23 mouse cellular contexts compared by ENCODE assay signal in the genomic region with DNA sequence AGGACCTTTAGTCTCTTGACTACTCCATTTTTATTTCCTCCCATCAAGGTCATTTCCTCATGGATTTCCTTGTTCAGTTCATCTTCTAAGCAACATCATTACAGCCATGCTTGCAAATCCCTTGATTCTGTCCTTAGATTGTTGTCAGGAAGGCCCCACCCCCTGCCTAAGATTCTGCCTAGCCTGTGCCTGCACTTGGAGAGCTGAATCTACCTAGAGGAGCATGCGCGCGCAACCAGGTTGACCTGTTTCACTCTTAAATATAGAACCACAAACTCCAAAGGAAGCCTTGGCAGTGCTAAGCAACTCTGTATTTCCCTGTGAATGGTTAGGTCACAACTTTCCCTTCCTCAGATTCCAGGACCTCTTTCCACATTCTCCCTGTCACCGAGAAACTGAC. TPM values are rescaled to one million over a fixed set of nuclear protein-coding genes. Genes with fewer than 3 reads are reported as not detected.
DNase-seq lines count a peak whose midpoint lies in the region; ATAC-seq lines count a peak whose summit lies in the region.
"Had no signal": no experiment of that assay in that cellular context is flagged by ENCODE, and none has a peak within 500 bp of the region (broad histone marks: within the 10 kb centered on the region; RNA-seq: fewer than 3 reads in every experiment).

No protein-coding gene starts in this region.

- peaks cover 30% of the 10 kb centered on the region for H3K4me1 ChIP-seq in heart, embryonic 10.5 days
- H3K4me1 ChIP-seq in heart, embryonic 11.5 days (ENCODE audit: control insufficient read depth, insufficient read depth, low read length) = peaks cover 11% of the 10 kb centered on the region

- H3K4me3 ChIP-seq in heart, embryonic 10.5 days = no peak overlapping the region
- no peak overlapping the region for H3K4me3 ChIP-seq in heart, embryonic 11.5 days (ENCODE audit: low read depth, low read length)

- H3K27me3 ChIP-seq in heart, embryonic 10.5 days (ENCODE audit: insufficient read depth, poor library complexity, severe bottlenecking) = no peaks in the 10 kb centered on the region
- peaks cover 4% of the 10 kb centered on the region; the same call in 1 of the 2 replicates for H3K27me3 ChIP-seq in heart, embryonic 11.5 days (ENCODE audit: control insufficient read depth, insufficient read depth, low read length)
- H3K27me3 ChIP-seq: CH12.LX, Patski had no signal

- H3K36me3 ChIP-seq in heart, embryonic 10.5 days = no peaks in the 10 kb centered on the region
- H3K36me3 ChIP-seq in heart, embryonic 11.5 days (ENCODE audit: control insufficient read depth, insufficient read depth, low read length) = no peaks in the 10 kb centered on the region

- no peak for ATAC-seq in heart, embryonic 11.5 days (replicated peaks; ENCODE audit: insufficient number of reproducible peaks, low FRiP score, low TSS enrichment)
- ATAC-seq: activated CD4-positive, CD25-positive, alpha-beta regulatory T cell, adult 4 months; CD4-positive, CD25-positive, alpha-beta regulatory T cell, adult 4 months; Patski had no signal

- H3K9me3 ChIP-seq in heart, embryonic 10.5 days = no peaks in the 10 kb centered on the region
- no peaks in the 10 kb centered on the region for H3K9me3 ChIP-seq in heart, embryonic 11.5 days (replicated peaks; ENCODE audit: control insufficient read depth, low read length)
- H3K9me3 ChIP-seq: G1E had no signal

- 81% methylated on average over 4 of the region's 4 CpGs for WGBS in heart, embryonic 10.5 days
- 68% methylated on average over 4 of the region's 4 CpGs for WGBS in heart, embryonic 11.5 days (ENCODE audit: insufficient replicate concordance)

- H3K27ac ChIP-seq in heart, embryonic 10.5 days = no peak overlapping the region
- H3K27ac ChIP-seq in heart, embryonic 11.5 days (ENCODE audit: low read depth, low read length) = no peak overlapping the region

- no peak overlapping the region for H3K9ac ChIP-seq in heart, embryonic 11.5 days (ENCODE audit: low read depth, low read length)

- DNase-seq in heart, embryonic 10.5 days (ENCODE audit: low spot score) = peak; percentile 64
- DNase-seq in R1 (ENCODE audit: low read depth, low spot score) (peak; percentile 71), ZHBTc4 (ENCODE audit: low read depth, low spot score) (peak; percentile 50)
- no peak for DNase-seq in frontal cortex, postnatal 14 days (ENCODE audit: low spot score in 2 of 2)
- DNase-seq in embryo, embryonic 10.5 days (ENCODE audit: low spot score) = no peak
- DNase-seq: adrenal gland, adult 2 months; adrenal gland, adult 8-10 months; adrenal gland, postnatal 10 days; adrenal gland, postnatal 14 days; adrenal gland, postnatal 25 days; adrenal gland, postnatal 36 days; B cell, adult 2 months; cerebellum, adult 11 months; cerebellum, adult 11-12 months; cerebellum, adult 18-20 months; cerebellum, adult 2 months; cerebellum, adult 8-10 months had no signal

- H3K4me2 ChIP-seq in heart, embryonic 11.5 days = no peak overlapping the region

RNA-seq across cellular contexts. Expression of gene S100a13, which starts 3.5 kb away (rescaled TPM):
- polyA plus RNA-seq in heart, embryonic 10.5 days (2016; fragmentation: Nextera tagmentation; extraction: Ambion mirVana) = 32.3 and 52.5 TPM in 2 replicates
- polyA plus RNA-seq in heart, embryonic 11.5 days (2014; fragmentation: Nextera tagmentation; extraction: Ambion mirVana) = 59.7 and 65.4 TPM in 2 replicates

RNA-seq across cellular contexts. Expression of gene S100a1, which starts 3.5 kb away (rescaled TPM):
- 64.6 and 111 TPM in 2 replicates for polyA plus RNA-seq in heart, embryonic 10.5 days (2016; fragmentation: Nextera tagmentation; extraction: Ambion mirVana)
- polyA plus RNA-seq in heart, embryonic 11.5 days (2014; fragmentation: Nextera tagmentation; extraction: Ambion mirVana) = 137 and 138 TPM in 2 replicates

RNA-seq across cellular contexts. Expression of gene Chtop, which starts 8.4 kb away (rescaled TPM):
- polyA plus RNA-seq in heart, embryonic 10.5 days (2016; fragmentation: Nextera tagmentation; extraction: Ambion mirVana) = 120 and 136 TPM in 2 replicates
- polyA plus RNA-seq in heart, embryonic 11.5 days (2014; fragmentation: Nextera tagmentation; extraction: Ambion mirVana) = 70.3 and 73.9 TPM in 2 replicates

RNA-seq across cellular contexts. Expression of gene S100a14, which starts 8.9 kb away (rescaled TPM):
- polyA plus RNA-seq in heart, embryonic 10.5 days (2016; fragmentation: Nextera tagmentation; extraction: Ambion mirVana) = 0.28 TPM in 1 of 2 replicates, not detected in the other
- polyA plus RNA-seq in heart, embryonic 11.5 days (2014; fragmentation: Nextera tagmentation; extraction: Ambion mirVana) = not detected in 2 replicates
- polyA plus RNA-seq: adrenal gland, adult 2 months; CD4-positive, CD25-positive, alpha-beta regulatory T cell, adult 4 months; cerebellum, adult 2 months; G1E had no signal

RNA-seq across cellular contexts. Expression of gene S100a16, which starts 19.3 kb away (rescaled TPM):
- polyA plus RNA-seq in heart, embryonic 10.5 days (2016; fragmentation: Nextera tagmentation; extraction: Ambion mirVana) = 18.1 and 36.6 TPM in 2 replicates
- polyA plus RNA-seq in heart, embryonic 11.5 days (2014; fragmentation: Nextera tagmentation; extraction: Ambion mirVana) = 26.9 and 28.4 TPM in 2 replicates
- polyA plus RNA-seq: activated CD4-positive, CD25-positive, alpha-beta regulatory T cell, adult 4 months; CD4-positive, CD25-positive, alpha-beta regulatory T cell, adult 4 months; G1E had no signal

Comparison
In these comparisons a context has a peak if more than half of its experiments do, and no peak if none do; other contexts are left out.
1. DNase-seq: peak in heart, embryonic 10.5 days (single experiment), R1 (single experiment) and ZHBTc4 (single experiment); none in frontal cortex, postnatal 14 days (0 of 2) and embryo, embryonic 10.5 days (single experiment).